ENCODE assay signal across 10 mouse cellular contexts in the genomic region with DNA sequence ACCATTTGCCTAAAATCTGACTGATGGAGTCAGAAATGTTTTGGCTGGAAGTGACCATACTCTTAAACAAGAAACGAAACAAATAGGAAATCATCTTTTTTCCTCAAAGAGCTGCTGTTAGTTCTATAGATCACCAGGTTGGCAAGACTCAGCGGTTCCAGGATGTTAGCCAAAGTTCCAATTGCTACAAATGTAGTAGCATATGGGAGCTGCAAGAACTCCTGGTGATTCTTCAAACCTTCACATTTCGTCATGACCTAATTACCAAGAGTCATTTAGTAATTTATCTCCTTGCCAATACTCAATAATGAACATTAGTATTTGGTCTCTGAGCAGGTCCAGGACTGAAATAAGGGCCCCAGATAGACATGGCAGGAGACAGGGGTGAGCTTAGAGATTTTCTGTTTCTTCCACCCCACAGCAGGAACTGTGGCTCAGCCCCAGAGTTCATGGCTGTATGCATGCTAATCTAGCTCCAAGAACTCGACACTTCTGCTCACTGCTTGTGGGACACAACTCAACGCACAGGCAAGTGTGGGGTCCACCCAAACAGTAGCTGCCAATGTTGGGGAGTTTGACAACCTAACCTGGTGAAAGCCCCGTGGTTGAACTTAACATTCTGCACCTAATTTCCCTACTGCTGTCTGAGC. TPM values are rescaled to one million over a fixed set of nuclear protein-coding genes. Genes with fewer than 3 reads are reported as not detected.
DNase-seq lines count a peak whose midpoint lies in the region.
"Had no signal": no experiment of that assay in that cellular context is flagged by ENCODE, and none has a peak within 500 bp of the region (broad histone marks: within the 10 kb centered on the region; RNA-seq: fewer than 3 reads in every experiment).

No protein-coding gene starts in this region.

- peak; percentile 69 for DNase-seq in cerebellum, adult 11-12 months
- DNase-seq in cerebellum, adult 8-10 months, result peak; percentile 50
- DNase-seq in cerebellum, postnatal 14 days, result peak; percentile 37 to 61
- no peak for DNase-seq in retina, embryonic 14.5 days (ENCODE audit: low spot score)
- no peak for DNase-seq in lung, postnatal 25 days (ENCODE audit: low spot score)
- DNase-seq in adrenal gland, postnatal 25 days, result no peak
- DNase-seq: adrenal gland, adult 2 months; gastrocnemius, adult 2 months; gastrocnemius, postnatal 25 days; kidney, adult 18-20 months had no signal

RNA-seq across cellular contexts. Expression of a gene that starts 8.7 kb away (rescaled TPM):
- total RNA-seq in adrenal gland, postnatal 25 days (2021), result 71.8 and 74.9 TPM in 2 replicates

RNA-seq across cellular contexts. Expression of a gene that starts 21.7 kb away (rescaled TPM):
- total RNA-seq in adrenal gland, postnatal 25 days (2021), result 78.5 and 115 TPM in 2 replicates

RNA-seq across cellular contexts. Expression of a gene that starts 33.6 kb away (rescaled TPM):
- 0.71 and 1.2 TPM in 2 replicates for total RNA-seq in adrenal gland, postnatal 25 days (2021)

RNA-seq across cellular contexts. Expression of a gene that starts 49.4 kb away (rescaled TPM):
- 14.7 and 17.7 TPM in 2 replicates for total RNA-seq in adrenal gland, postnatal 25 days (2021)

RNA-seq across cellular contexts. Expression of a gene that starts 52.0 kb away (rescaled TPM):
- total RNA-seq in adrenal gland, postnatal 25 days (2021), result 9.3 and 9.4 TPM in 2 replicates

Comparison
In these comparisons a context has a peak if more than half of its experiments do, and no peak if none do; other contexts are left out.
1. DNase-seq: peak in cerebellum, adult 11-12 months (single experiment), cerebellum, adult 8-10 months (single experiment) and cerebellum, postnatal 14 days (2 of 2); none in retina, embryonic 14.5 days (single experiment), lung, postnatal 25 days (single experiment) and adrenal gland, postnatal 25 days (single experiment).